23 mouse cellular contexts compared by ENCODE assay signal in genomic region chr4:84247356-84247755, GRCm38 (mm10).
A peak's percentile ranks its signal among the peaks of the same experiment; 100 is the strongest.
DNase-seq lines count a peak whose midpoint lies in the region; ATAC-seq and TF ChIP-seq lines count a peak whose summit lies in the region.
"Had no signal": no experiment of that assay in that cellular context is flagged by ENCODE, and none has a peak within 500 bp of the region (broad histone marks: within the 10 kb centered on the region; RNA-seq: fewer than 3 reads in every experiment).

No protein-coding gene starts in this region.

- peaks cover 9% of the 10 kb centered on the region for H3K4me1 ChIP-seq in embryonic facial prominence, embryonic 10.5 days
- no peaks in the 10 kb centered on the region for H3K4me1 ChIP-seq in kidney, embryonic 14.5 days (ENCODE audit: control insufficient read depth, insufficient read depth, low read length)
- H3K4me1 ChIP-seq: forebrain, embryonic 13.5 days had no signal

- WGBS in embryonic facial prominence, embryonic 10.5 days, result 85% methylated on average over 2 of the region's 2 CpGs
- WGBS in kidney, embryonic 14.5 days, result 91% methylated on average over 2 of the region's 2 CpGs

- H3K27ac ChIP-seq in embryonic facial prominence, embryonic 10.5 days (replicated peaks), result 0 out of 2 replicates have a peak overlapping the region, but pooled peaks have one; percentile 8
- no peak overlapping the region for H3K27ac ChIP-seq in kidney, embryonic 14.5 days (ENCODE audit: low read depth, low read length)
- H3K27ac ChIP-seq: embryonic facial prominence, embryonic 13.5 days; forebrain, embryonic 13.5 days; gastrocnemius, adult 2 months; heart, embryonic 10.5 days; hindbrain, embryonic 14.5 days had no signal

- no peak overlapping the region for H3K9ac ChIP-seq in kidney, embryonic 14.5 days (ENCODE audit: low read depth, low read length)
- H3K9ac ChIP-seq: embryonic facial prominence, embryonic 13.5 days; forebrain, embryonic 13.5 days; forebrain, postnatal 0 days; hindbrain, embryonic 14.5 days had no signal

- no peak overlapping the region for H3K4me3 ChIP-seq in embryonic facial prominence, embryonic 10.5 days
- H3K4me3 ChIP-seq in myocyte, result no peak overlapping the region
- no peak overlapping the region for H3K4me3 ChIP-seq in kidney, embryonic 14.5 days (ENCODE audit: low read length)
- H3K4me3 ChIP-seq: embryonic facial prominence, embryonic 13.5 days; forebrain, embryonic 13.5 days; gastrocnemius, adult 2 months; heart, embryonic 10.5 days had no signal

- TF ChIP-seq POLR2A in myocyte (IDR thresholded peaks at IDR 0.05; ENCODE audit: insufficient read length, low read depth), result no peak

- H3K36me3 ChIP-seq in embryonic facial prominence, embryonic 10.5 days (replicated peaks), result no peaks in the 10 kb centered on the region
- H3K36me3 ChIP-seq in myocyte (ENCODE audit: control insufficient read depth, insufficient read depth), result no peaks in the 10 kb centered on the region
- H3K36me3 ChIP-seq in kidney, embryonic 14.5 days (ENCODE audit: control insufficient read depth, insufficient read depth, low read length), result no peaks in the 10 kb centered on the region
- H3K36me3 ChIP-seq: embryonic facial prominence, embryonic 13.5 days; heart, embryonic 10.5 days had no signal

- no peaks in the 10 kb centered on the region for H3K27me3 ChIP-seq in embryonic facial prominence, embryonic 10.5 days (replicated peaks; ENCODE audit: low read depth, poor library complexity, severe bottlenecking)
- H3K27me3 ChIP-seq in myocyte (ENCODE audit: control insufficient read depth, insufficient read depth, insufficient read length), result no peaks in the 10 kb centered on the region
- no peaks in the 10 kb centered on the region for H3K27me3 ChIP-seq in kidney, embryonic 14.5 days (ENCODE audit: control insufficient read depth, insufficient read depth, low read length)
- H3K27me3 ChIP-seq: embryonic facial prominence, embryonic 13.5 days; forebrain, embryonic 13.5 days had no signal

- no peak overlapping the region for H3ac ChIP-seq in myocyte (ENCODE audit: control insufficient read depth, insufficient read length)

- no peaks in the 10 kb centered on the region for H3K9me3 ChIP-seq in embryonic facial prominence, embryonic 10.5 days
- H3K9me3 ChIP-seq in kidney, embryonic 14.5 days (ENCODE audit: control insufficient read depth, low read length), result no peaks in the 10 kb centered on the region
- H3K9me3 ChIP-seq: embryonic facial prominence, embryonic 13.5 days; forebrain, embryonic 13.5 days; heart, embryonic 10.5 days had no signal

- peak; percentile 47 for DNase-seq in embryo, embryonic 11 days
- DNase-seq in embryo, embryonic 9.5 days (ENCODE audit: extremely low spot score), result no peak
- DNase-seq in embryonic facial prominence, embryonic 10.5 days (ENCODE audit: low spot score), result peak; percentile 54
- peak; percentile 46 for DNase-seq in hindlimb bud, embryonic 11.5 days (ENCODE audit: extremely low spot score, low read depth, low spot score)
- no peak for DNase-seq in gastrocnemius, postnatal 4 days (ENCODE audit: low spot score in 2 of 2)
- DNase-seq: adrenal gland, adult 8-10 months; adrenal gland, postnatal 36 days; cerebellum, adult 11 months; cerebellum, adult 8-10 months; cerebellum, postnatal 14 days; forebrain, postnatal 0 days; gastrocnemius, adult 2 months; gastrocnemius, postnatal 25 days; heart, adult 18-20 months; heart, postnatal 14 days had no signal

- no peaks in the 10 kb centered on the region for H3K79me2 ChIP-seq in myocyte (ENCODE audit: control insufficient read depth, insufficient read depth)

- no peak overlapping the region for H3K4me2 ChIP-seq in myocyte (ENCODE audit: low read depth)
- no peak overlapping the region for H3K4me2 ChIP-seq in kidney, embryonic 14.5 days (replicated peaks; ENCODE audit: low read depth, low read length)
- H3K4me2 ChIP-seq: embryonic facial prominence, embryonic 13.5 days; forebrain, embryonic 13.5 days; hindbrain, embryonic 14.5 days had no signal

- ATAC-seq in monocyte, adult 5-6 weeks (replicated peaks; ENCODE audit: insufficient number of reproducible peaks, low FRiP score, low TSS enrichment, poor library complexity, severe bottlenecking), result no peak
- ATAC-seq in kidney, embryonic 14.5 days (ENCODE audit: low FRiP score, low TSS enrichment), result no peak
- ATAC-seq: forebrain, embryonic 13.5 days; forebrain, postnatal 0 days; intestine, postnatal 0 days had no signal

TF ChIP-seq in myocyte, 11 proteins besides CTCF, POLR2A, EP300 and RAD21:
- TF ChIP-seq POLR2AphosphoS2 (IDR thresholded peaks at IDR 0.05; ENCODE audit: insufficient read length, low read depth) (no peak), CEBPB (IDR thresholded peaks at IDR 0.05; ENCODE audit: insufficient read depth, poor library complexity, severe bottlenecking) (peak; percentile 28; the same call in 1 of the 2 replicates)

Comparison
In these comparisons a context has a peak if more than half of its experiments do, and no peak if none do; other contexts are left out.
1. DNase-seq: peak in embryo, embryonic 11 days (single experiment), embryonic facial prominence, embryonic 10.5 days (single experiment) and hindlimb bud, embryonic 11.5 days (single experiment); none in embryo, embryonic 9.5 days (single experiment) and gastrocnemius, postnatal 4 days (0 of 2).